Mouse (Mus musculus) lung, adult 2 months (tissue): ENCODE data around the gene Mrtfa. TPM values are rescaled to one million over a fixed set of nuclear protein-coding genes. Genes with fewer than 3 reads are reported as not detected.
"Not testable (repeated sequence)": the region's sequence is repeated elsewhere in the genome, so short reads cannot be mapped to it uniquely, and the experiment has no call there.

Experiments
- DNase-seq: peaks from one replicate; pipeline ENCODE4 v3.0.0; 2022
- H3K4me1 ChIP-seq: fragments of 200-500 bp; 2 replicates; pipeline ENCODE4 v1.6.1; 2011; ENCODE audit warnings: low read length; ENCODE audit not compliant: control insufficient read depth, insufficient read depth
- H3K4me3 ChIP-seq: fragments of 200-500 bp; replicated peaks from 2 replicates; pipeline ENCODE3; 2011; ENCODE audit warnings: low read depth, mild to moderate bottlenecking, control low read depth, low read length; ENCODE audit errors: extremely low read depth
- CTCF ChIP-seq: fragments of 200-500 bp; IDR thresholded peaks from 2 replicates; pipeline ENCODE4 v1.5.1; 2011; ENCODE audit warnings: mild to moderate bottlenecking, low read length, control low read depth; ENCODE audit not compliant: insufficient read depth
- POLR2A ChIP-seq: fragments of 200-500 bp; IDR thresholded peaks from 2 replicates; pipeline ENCODE4 v1.6.1; 2011; ENCODE audit warnings: low read depth, mild to moderate bottlenecking, control low read depth, low read length, borderline replicate concordance; ENCODE audit errors: extremely low read depth
- WGBS: fragments of 180-500 bp; shearing (Covaris S2); methylation state at CpG from one replicate; pipeline ENCODE4 v1.1.7; 2018; 5-methylcytosine and 5-hydroxymethylcytosine counted together
- polyA plus RNA-seq: library from polyadenylated mRNA; depleted of rRNA; stranded (reverse); fragments of >200 nt; gene quantifications from 2 replicates; pipeline ENCODE4 v1.2.3, GENCODE M21; 2012

Mrtfa gene
- polyA plus RNA-seq, 1 experiment = 39.0 TPM

- TF ChIP-seq CTCF = no peak
- no peak for TF ChIP-seq POLR2A
- DNase-seq = no peak
- no peaks in the 10 kb centered on the region for H3K4me1 ChIP-seq
- 90% methylated on average over 3 of the region's 3 CpGs for WGBS
- H3K4me3 ChIP-seq = no peak overlapping the region
Measured at GRCm38 (mm10) chr15:81227275-81227674, 36.7 kb upstream of the Mrtfa start.

- H3K4me3 ChIP-seq = no peak overlapping the region
Measured at GRCm38 (mm10) chr15:81226796-81227195, 36.2 kb upstream of the Mrtfa start.

GRCm38 (mm10) chr15:81225732-81226131 is 35.2 kb upstream of the Mrtfa start:
- no peak for DNase-seq
- WGBS = 66% methylated on average over 6 of the region's 6 CpGs
- Histone ChIP-seq H3K4me1 (no peaks in the 10 kb centered on the region), H3K4me3 (no peak overlapping the region)
- TF ChIP-seq CTCF (no peak), POLR2A (no peak)

More at GRCm38 (mm10) chr15:81226796-81227195, 36.2 kb upstream of the Mrtfa start:
- H3K4me1 ChIP-seq = no peaks in the 10 kb centered on the region
- TF ChIP-seq CTCF (no peak), POLR2A (no peak)
- 74% methylated on average over 4 of the region's 4 CpGs for WGBS
- DNase-seq = no peak

GRCm38 (mm10) chr15:81225016-81225415 is 34.5 kb upstream of the Mrtfa start:
- TF ChIP-seq CTCF (no peak), POLR2A (no peak)
- 80% methylated on average over 10 of the region's 10 CpGs for WGBS
- DNase-seq = no peak
- no peak overlapping the region for H3K4me3 ChIP-seq
- H3K4me1 ChIP-seq = no peaks in the 10 kb centered on the region

GRCm38 (mm10) chr15:81221446-81221845 is 30.9 kb upstream of the Mrtfa start:
- TF ChIP-seq POLR2A (no peak), CTCF (no peak)
- H3K4me3 ChIP-seq = no peak overlapping the region
- DNase-seq = no peak
- H3K4me1 ChIP-seq = no peaks in the 10 kb centered on the region
- 61% methylated on average over 6 of the region's 6 CpGs for WGBS

- H3K4me1 ChIP-seq, H3K4me3 ChIP-seq, DNase-seq: not testable (repeated sequence)
- WGBS = 66% methylated on average over 8 of the region's 8 CpGs
Measured at GRCm38 (mm10) chr15:81220051-81220450, 29.5 kb upstream of the Mrtfa start.

- no peak for DNase-seq
- H3K4me3 ChIP-seq = no peak overlapping the region
- TF ChIP-seq CTCF (no peak), POLR2A (no peak)
- no peaks in the 10 kb centered on the region for H3K4me1 ChIP-seq
- 46% methylated on average over 6 of the region's 6 CpGs for WGBS
Measured at GRCm38 (mm10) chr15:81219054-81219453, 28.5 kb upstream of the Mrtfa start.

GRCm38 (mm10) chr15:81216906-81217653 is 26.5 kb upstream of the Mrtfa start:
- TF ChIP-seq POLR2A = no peak
- TF ChIP-seq CTCF = no peak
- WGBS = 76% methylated on average over 19 of the region's 19 CpGs
- no peak for DNase-seq
- Histone ChIP-seq H3K4me3 (no peak overlapping the region), H3K4me1 (no peaks in the 10 kb centered on the region)

- no peak for DNase-seq
- WGBS = 47% methylated on average over 15 of the region's 15 CpGs
- Histone ChIP-seq H3K4me3 (no peak overlapping the region), H3K4me1 (no peaks in the 10 kb centered on the region)
- no peak for TF ChIP-seq POLR2A
- no peak for TF ChIP-seq CTCF
Measured at GRCm38 (mm10) chr15:81212976-81213375, 22.4 kb upstream of the Mrtfa start.

GRCm38 (mm10) chr15:81210496-81210895 is 19.9 kb upstream of the Mrtfa start:
- no peak overlapping the region for H3K4me3 ChIP-seq
- no peak for DNase-seq
- no peaks in the 10 kb centered on the region for H3K4me1 ChIP-seq
- 58% methylated on average over 5 of the region's 5 CpGs for WGBS
- TF ChIP-seq POLR2A (no peak), CTCF (no peak)
